Comparison of ENCODE assay signal across 8 mouse cellular contexts in genomic region chr5:35925171-35925634, GRCm38 (mm10). TPM values are rescaled to one million over a fixed set of nuclear protein-coding genes. Genes with fewer than 3 reads are reported as not detected.
DNase-seq lines count a peak whose midpoint lies in the region; ATAC-seq and TF ChIP-seq lines count a peak whose summit lies in the region.

No protein-coding gene starts in this region.

- H3K9ac ChIP-seq in lung, embryonic 14.5 days: no peak overlapping the region
- no peak overlapping the region for H3K9ac ChIP-seq in forebrain, embryonic 15.5 days (replicated peaks)
- H3K9ac ChIP-seq in hindbrain, embryonic 14.5 days: no peak overlapping the region

- H3K36me3 ChIP-seq in lung, embryonic 14.5 days (ENCODE audit: insufficient read depth): no peaks in the 10 kb centered on the region
- H3K36me3 ChIP-seq in forebrain, embryonic 15.5 days: no peaks in the 10 kb centered on the region
- no peaks in the 10 kb centered on the region for H3K36me3 ChIP-seq in hindbrain, embryonic 14.5 days (replicated peaks; ENCODE audit: control insufficient read depth, insufficient read depth)

- no peak overlapping the region for H3K4me3 ChIP-seq in lung, embryonic 14.5 days (ENCODE audit: low read depth, low read length)
- no peak overlapping the region for H3K4me3 ChIP-seq in lung, adult 2 months (replicated peaks; ENCODE audit: extremely low read depth, low read depth, low read length)
- H3K4me3 ChIP-seq in forebrain, embryonic 15.5 days: no peak overlapping the region
- no peak overlapping the region for H3K4me3 ChIP-seq in hindbrain, embryonic 14.5 days (replicated peaks; ENCODE audit: low read length)

- no peaks in the 10 kb centered on the region for H3K9me3 ChIP-seq in lung, embryonic 14.5 days (ENCODE audit: low read depth, low read length)
- no peaks in the 10 kb centered on the region for H3K9me3 ChIP-seq in forebrain, embryonic 15.5 days
- H3K9me3 ChIP-seq in hindbrain, embryonic 14.5 days (ENCODE audit: control insufficient read depth, low read length): no peaks in the 10 kb centered on the region

- H3K4me1 ChIP-seq in lung, embryonic 14.5 days (ENCODE audit: insufficient read depth): peaks cover 48% of the 10 kb centered on the region
- H3K4me1 ChIP-seq in lung, adult 2 months (ENCODE audit: control insufficient read depth, insufficient read depth, low read length): peaks cover 17% of the 10 kb centered on the region
- peaks cover 58% of the 10 kb centered on the region for H3K4me1 ChIP-seq in forebrain, embryonic 15.5 days
- H3K4me1 ChIP-seq in hindbrain, embryonic 14.5 days (replicated peaks; ENCODE audit: control insufficient read depth, insufficient read depth, low read length): peaks cover 72% of the 10 kb centered on the region

- intact Hi-C loops in left cerebral cortex, postnatal 4 days (cut with DNase I): no loop called here

- WGBS in lung, embryonic 14.5 days: 55% methylated on average over 12 of the region's 12 CpGs
- 67% methylated on average over 12 of the region's 12 CpGs for WGBS in lung, adult 2 months
- 48% methylated on average over 12 of the region's 12 CpGs for WGBS in forebrain, embryonic 15.5 days
- WGBS in hindbrain, embryonic 14.5 days: 28% methylated on average over 12 of the region's 12 CpGs

- H3K4me2 ChIP-seq in lung, embryonic 14.5 days: no peak overlapping the region
- no peak overlapping the region for H3K4me2 ChIP-seq in forebrain, embryonic 15.5 days (replicated peaks)
- H3K4me2 ChIP-seq in hindbrain, embryonic 14.5 days (replicated peaks): no peak overlapping the region

- TF ChIP-seq POLR2A in lung, adult 2 months (IDR thresholded peaks at IDR 0.05; ENCODE audit: borderline replicate concordance, extremely low read depth, low read depth, low read length): no peak

- H3K27ac ChIP-seq in lung, embryonic 14.5 days (ENCODE audit: low read depth): peak overlapping the region; percentile 14; the same call in 1 of the 2 replicates
- H3K27ac ChIP-seq in forebrain, embryonic 15.5 days (replicated peaks): peak overlapping the region; percentile 70
- peak overlapping the region; percentile 60 for H3K27ac ChIP-seq in hindbrain, embryonic 14.5 days

- TF ChIP-seq CTCF in lung, embryonic 14.5 days (IDR thresholded peaks at IDR 0.05; ENCODE audit: low read depth): no peak
- no peak for TF ChIP-seq CTCF in lung, adult 2 months (IDR thresholded peaks at IDR 0.05; ENCODE audit: insufficient read depth, low read length)

- no peak for ATAC-seq in lung, embryonic 14.5 days (ENCODE audit: insufficient read depth)
- peak; percentile 86 for ATAC-seq in forebrain, embryonic 15.5 days (replicated peaks)
- peak; percentile 42; the same call in 1 of the 2 replicates for ATAC-seq in hindbrain, embryonic 14.5 days (ENCODE audit: low FRiP score)

- peak; percentile 55 for DNase-seq in lung, embryonic 14.5 days
- DNase-seq in lung, adult 2 months: no peak
- DNase-seq in hindbrain, embryonic 14.5 days (ENCODE audit: low spot score): peak; percentile 49
- DNase-seq in left cerebral cortex, postnatal 4 days: peak; percentile 79
- DNase-seq in right cerebral cortex, postnatal 25 days: peak; percentile 52
- no peak for DNase-seq in urinary bladder, adult 2 months (ENCODE audit: low spot score)
- no peak for DNase-seq in spleen, adult 18-20 months

- no peaks in the 10 kb centered on the region for H3K27me3 ChIP-seq in lung, embryonic 14.5 days (ENCODE audit: insufficient read depth, low read length)
- H3K27me3 ChIP-seq in forebrain, embryonic 15.5 days: no peaks in the 10 kb centered on the region
- H3K27me3 ChIP-seq in hindbrain, embryonic 14.5 days (ENCODE audit: control insufficient read depth, insufficient read depth, low read length): no peaks in the 10 kb centered on the region

RNA-seq across cellular contexts. Expression of gene Afap1, which starts 32.1 kb away (rescaled TPM):
- polyA plus RNA-seq in lung, embryonic 14.5 days (2014; fragmentation: Nextera tagmentation; extraction: Ambion mirVana): 19.4 and 19.7 TPM in 2 replicates
- polyA plus RNA-seq in lung, adult 2 months (2012; rRNA removed): 13.7 and 19.7 TPM in 2 replicates
- 52.5 and 55.7 TPM in 2 replicates for polyA plus RNA-seq in forebrain, embryonic 15.5 days (2015; fragmentation: Nextera tagmentation; extraction: Ambion mirVana)
- 70.8 and 72.3 TPM in 2 replicates for polyA plus RNA-seq in hindbrain, embryonic 14.5 days (2014; fragmentation: Nextera tagmentation; extraction: Ambion mirVana)
- total RNA-seq in left cerebral cortex, postnatal 4 days (2021): 100 to 1,000 TPM; 221 to 230 TPM
- 18.4 and 26.7 TPM in 2 replicates for polyA plus RNA-seq in urinary bladder, adult 2 months (2012; rRNA removed)

Comparison
In these comparisons a context has a peak if more than half of its experiments do, and no peak if none do; other contexts are left out.
1. DNase-seq: peak in lung, embryonic 14.5 days (single experiment), hindbrain, embryonic 14.5 days (single experiment), left cerebral cortex, postnatal 4 days (single experiment) and right cerebral cortex, postnatal 25 days (single experiment); none in lung, adult 2 months (single experiment), urinary bladder, adult 2 months (single experiment) and spleen, adult 18-20 months (0 of 2).
2. H3K27ac ChIP-seq: peak in every context shown above with its lines; median percentile 70 in forebrain, embryonic 15.5 days; 60 in hindbrain, embryonic 14.5 days; 14 in lung, embryonic 14.5 days.